In genomic region chr5:117313420-117313819, GRCm38 (mm10) we compare ENCODE assay signal across 8 mouse cellular contexts. TPM values are rescaled to one million over a fixed set of nuclear protein-coding genes. Genes with fewer than 3 reads are reported as not detected.
A peak's percentile ranks its signal among the peaks of the same experiment; 100 is the strongest.
DNase-seq lines count a peak whose midpoint lies in the region; ATAC-seq and TF ChIP-seq lines count a peak whose summit lies in the region.

No protein-coding gene starts in this region.

- TF ChIP-seq POLR2A in liver, adult 2 months (IDR thresholded peaks at IDR 0.05; ENCODE audit: extremely low read depth, insufficient read depth, low read length) = no peak

- H3K36me3 ChIP-seq in forebrain, embryonic 14.5 days (ENCODE audit: control insufficient read depth, insufficient read depth, low read length) = no peaks in the 10 kb centered on the region
- no peaks in the 10 kb centered on the region for H3K36me3 ChIP-seq in hindbrain, embryonic 14.5 days (replicated peaks; ENCODE audit: control insufficient read depth, insufficient read depth)
- no peaks in the 10 kb centered on the region for H3K36me3 ChIP-seq in liver, adult 2 months (ENCODE audit: control insufficient read depth, insufficient read depth, low read length)
- H3K36me3 ChIP-seq in midbrain, postnatal 0 days (ENCODE audit: insufficient read depth, low read length) = no peaks in the 10 kb centered on the region

- no peak overlapping the region for H3K9ac ChIP-seq in forebrain, embryonic 14.5 days (ENCODE audit: low read length)
- H3K9ac ChIP-seq in hindbrain, embryonic 14.5 days = no peak overlapping the region
- no peak overlapping the region for H3K9ac ChIP-seq in liver, adult 2 months (ENCODE audit: low read depth, low read length)
- no peak overlapping the region for H3K9ac ChIP-seq in midbrain, postnatal 0 days (replicated peaks; ENCODE audit: low read length, poor library complexity, severe bottlenecking)

- DNase-seq in ovary, postnatal 14 days (ENCODE audit: low spot score) = peak; percentile 50
- no peak for DNase-seq in ovary, adult 18-20 months (ENCODE audit: low spot score)
- DNase-seq in forebrain, embryonic 14.5 days (ENCODE audit: low spot score) = no peak
- DNase-seq in hindbrain, embryonic 14.5 days (ENCODE audit: low spot score) = no peak
- peak; percentile 45 for DNase-seq in liver, adult 2 months (ENCODE audit: extremely low read depth, low read depth, low spot score)
- no peak for DNase-seq in midbrain, postnatal 0 days (ENCODE audit: low spot score)
- no peak for DNase-seq in right cerebral cortex, postnatal 4 days
- DNase-seq in left cerebral cortex, postnatal 4 days = no peak

- H3K4me1 ChIP-seq in forebrain, embryonic 14.5 days (ENCODE audit: control insufficient read depth, insufficient read depth, low read length) = peaks cover 5% of the 10 kb centered on the region; the same call in 1 of the 2 replicates
- 0 out of 2 replicates have a peak, but pooled peaks cover 4% of the 10 kb centered on the region for H3K4me1 ChIP-seq in hindbrain, embryonic 14.5 days (replicated peaks; ENCODE audit: control insufficient read depth, insufficient read depth, low read length)
- no peaks in the 10 kb centered on the region for H3K4me1 ChIP-seq in liver, adult 2 months (ENCODE audit: control insufficient read depth, insufficient read depth, low read length)
- H3K4me1 ChIP-seq in midbrain, postnatal 0 days (ENCODE audit: insufficient read depth, low read length) = 0 out of 2 replicates have a peak, but pooled peaks cover 3% of the 10 kb centered on the region

- H3K4me2 ChIP-seq in forebrain, embryonic 14.5 days (ENCODE audit: low read length) = peak overlapping the region; percentile 18; the same call in 1 of the 2 replicates
- H3K4me2 ChIP-seq in hindbrain, embryonic 14.5 days (replicated peaks) = peak overlapping the region; percentile 33
- H3K4me2 ChIP-seq in midbrain, postnatal 0 days (ENCODE audit: low read depth, low read length, poor library complexity, severe bottlenecking) = peak overlapping the region; percentile 1

- 26% methylated on average over 14 of the region's 14 CpGs for WGBS in forebrain, embryonic 14.5 days
- WGBS in hindbrain, embryonic 14.5 days = 31% methylated on average over 14 of the region's 14 CpGs
- 18% methylated on average over 14 of the region's 14 CpGs for WGBS in liver, adult 2 months
- 33% methylated on average over 14 of the region's 14 CpGs for WGBS in midbrain, postnatal 0 days

- H3K27me3 ChIP-seq in forebrain, embryonic 14.5 days (replicated peaks; ENCODE audit: control insufficient read depth, insufficient read depth, low read length) = no peaks in the 10 kb centered on the region
- H3K27me3 ChIP-seq in hindbrain, embryonic 14.5 days (ENCODE audit: control insufficient read depth, insufficient read depth, low read length) = 0 out of 2 replicates have a peak, but pooled peaks cover 19% of the 10 kb centered on the region
- no peaks in the 10 kb centered on the region for H3K27me3 ChIP-seq in liver, adult 2 months (ENCODE audit: control insufficient read depth, insufficient read depth, low read length)
- no peaks in the 10 kb centered on the region for H3K27me3 ChIP-seq in midbrain, postnatal 0 days (ENCODE audit: insufficient read depth, low read length)

- no peak for ATAC-seq in forebrain, embryonic 14.5 days
- no peak for ATAC-seq in hindbrain, embryonic 14.5 days (ENCODE audit: low FRiP score)
- no peak for ATAC-seq in midbrain, postnatal 0 days (ENCODE audit: low FRiP score)

- no peak for TF ChIP-seq CTCF in liver, adult 2 months (IDR thresholded peaks at IDR 0.05; ENCODE audit: low read depth, low read length)
- no peak for TF ChIP-seq CTCF in midbrain, postnatal 0 days (IDR thresholded peaks at IDR 0.05)

- H3K9me3 ChIP-seq in forebrain, embryonic 14.5 days (replicated peaks; ENCODE audit: control insufficient read depth, low read length) = no peaks in the 10 kb centered on the region
- no peaks in the 10 kb centered on the region for H3K9me3 ChIP-seq in hindbrain, embryonic 14.5 days (ENCODE audit: control insufficient read depth, low read length)
- H3K9me3 ChIP-seq in midbrain, postnatal 0 days (ENCODE audit: low read length) = no peaks in the 10 kb centered on the region

- no peak overlapping the region for H3K27ac ChIP-seq in forebrain, embryonic 14.5 days (ENCODE audit: low read depth, low read length)
- no peak overlapping the region for H3K27ac ChIP-seq in hindbrain, embryonic 14.5 days
- no peak overlapping the region for H3K27ac ChIP-seq in liver, adult 2 months (replicated peaks; ENCODE audit: insufficient read depth, low read depth, low read length)
- no peak overlapping the region for H3K27ac ChIP-seq in midbrain, postnatal 0 days (ENCODE audit: low read depth, low read length)

- no peak overlapping the region for H3K4me3 ChIP-seq in forebrain, embryonic 14.5 days (ENCODE audit: low read depth, low read length)
- no peak overlapping the region for H3K4me3 ChIP-seq in hindbrain, embryonic 14.5 days (replicated peaks; ENCODE audit: low read length)
- H3K4me3 ChIP-seq in liver, adult 2 months (ENCODE audit: insufficient read depth, low read depth, low read length) = peak overlapping the region; percentile 6; the same call in 1 of the 2 replicates
- no peak overlapping the region for H3K4me3 ChIP-seq in midbrain, postnatal 0 days (ENCODE audit: low read depth, low read length)

- intact Hi-C loops in left cerebral cortex, postnatal 4 days (cut with DNase I) = no loop called here

- H3K79me2 ChIP-seq in liver, adult 2 months (ENCODE audit: control insufficient read depth, insufficient read depth, low read length) = no peaks in the 10 kb centered on the region

RNA-seq across cellular contexts. Expression of gene Vsig10, which starts 5.5 kb away (rescaled TPM):
- 0.69 and 1.1 TPM in 2 replicates for polyA plus RNA-seq in forebrain, embryonic 14.5 days (2014; fragmentation: Nextera tagmentation; extraction: Ambion mirVana)
- 0.75 and 1.1 TPM in 2 replicates for polyA plus RNA-seq in hindbrain, embryonic 14.5 days (2014; fragmentation: Nextera tagmentation; extraction: Ambion mirVana)
- total RNA-seq in liver, adult 2 months (2014; rRNA removed) = 1.5 and 1.8 TPM in 2 replicates
- polyA plus RNA-seq in liver, adult 2 months (2012; rRNA removed) = 2.5 and 4.5 TPM in 2 replicates
- 1.8 and 7.1 TPM in 2 replicates for total RNA-seq in midbrain, postnatal 0 days (2014; rRNA removed)
- 1.2 and 1.5 TPM in 2 replicates for polyA plus RNA-seq in midbrain, postnatal 0 days (2015; fragmentation: Nextera tagmentation; extraction: Ambion mirVana)
- total RNA-seq in left cerebral cortex, postnatal 4 days (2021) = 1 to 10 TPM; 1.9 to 3.1 TPM

RNA-seq across cellular contexts. Expression of gene Pebp1, which starts 26.0 kb away (rescaled TPM):
- 1,292 and 1,314 TPM in 2 replicates for polyA plus RNA-seq in forebrain, embryonic 14.5 days (2014; fragmentation: Nextera tagmentation; extraction: Ambion mirVana)
- polyA plus RNA-seq in hindbrain, embryonic 14.5 days (2014; fragmentation: Nextera tagmentation; extraction: Ambion mirVana) = 1,042 and 1,087 TPM in 2 replicates
- 252 and 253 TPM in 2 replicates for total RNA-seq in liver, adult 2 months (2014; rRNA removed)
- 719 and 995 TPM in 2 replicates for polyA plus RNA-seq in liver, adult 2 months (2012; rRNA removed)
- total RNA-seq in midbrain, postnatal 0 days (2014; rRNA removed) = 1,240 and 1,525 TPM in 2 replicates
- 1,025 and 1,129 TPM in 2 replicates for polyA plus RNA-seq in midbrain, postnatal 0 days (2015; fragmentation: Nextera tagmentation; extraction: Ambion mirVana)
- total RNA-seq in left cerebral cortex, postnatal 4 days (2021) = 100 to 1,000 TPM; 725 to 728 TPM

RNA-seq across cellular contexts. Expression of gene Wsb2, which starts 43.7 kb away (rescaled TPM):
- 115 and 180 TPM in 2 replicates for polyA plus RNA-seq in forebrain, embryonic 14.5 days (2014; fragmentation: Nextera tagmentation; extraction: Ambion mirVana)
- 292 and 336 TPM in 2 replicates for polyA plus RNA-seq in hindbrain, embryonic 14.5 days (2014; fragmentation: Nextera tagmentation; extraction: Ambion mirVana)
- 27.9 and 41.8 TPM in 2 replicates for total RNA-seq in liver, adult 2 months (2014; rRNA removed)
- polyA plus RNA-seq in liver, adult 2 months (2012; rRNA removed) = 70.9 and 87.9 TPM in 2 replicates
- 395 and 494 TPM in 2 replicates for total RNA-seq in midbrain, postnatal 0 days (2014; rRNA removed)
- 336 and 360 TPM in 2 replicates for polyA plus RNA-seq in midbrain, postnatal 0 days (2015; fragmentation: Nextera tagmentation; extraction: Ambion mirVana)
- total RNA-seq in left cerebral cortex, postnatal 4 days (2021) = 100 to 1,000 TPM; 407 to 423 TPM

Comparison
In these comparisons a context has a peak if more than half of its experiments do, and no peak if none do; other contexts are left out.
1. DNase-seq: peak in ovary, postnatal 14 days (single experiment) and liver, adult 2 months (single experiment); none in ovary, adult 18-20 months (single experiment), forebrain, embryonic 14.5 days (single experiment), hindbrain, embryonic 14.5 days (single experiment), midbrain, postnatal 0 days (single experiment), right cerebral cortex, postnatal 4 days (single experiment) and left cerebral cortex, postnatal 4 days (single experiment).
2. Peak in every context shown above with its lines, with median percentiles within 50 percentile points of each other: H3K4me2 ChIP-seq.